Mouse (Mus musculus) E14TG2a.4 (cell line): ENCODE data around the gene Aspa.

Source experiments
- CTCF ChIP-seq: conservative IDR thresholded peaks from 2 replicates; pipeline ENCODE4 v1.5.1; 2014; ENCODE audit warnings: low read length
- NANOG ChIP-seq: IDR thresholded peaks from 2 replicates; pipeline ENCODE4 v1.6.1; 2014; ENCODE audit warnings: borderline replicate concordance, low read length, mixed read lengths
- POU5F1 ChIP-seq: IDR thresholded peaks from 2 replicates; pipeline ENCODE4 v1.6.1; 2014; ENCODE audit warnings: low read length, borderline replicate concordance

DNA sequence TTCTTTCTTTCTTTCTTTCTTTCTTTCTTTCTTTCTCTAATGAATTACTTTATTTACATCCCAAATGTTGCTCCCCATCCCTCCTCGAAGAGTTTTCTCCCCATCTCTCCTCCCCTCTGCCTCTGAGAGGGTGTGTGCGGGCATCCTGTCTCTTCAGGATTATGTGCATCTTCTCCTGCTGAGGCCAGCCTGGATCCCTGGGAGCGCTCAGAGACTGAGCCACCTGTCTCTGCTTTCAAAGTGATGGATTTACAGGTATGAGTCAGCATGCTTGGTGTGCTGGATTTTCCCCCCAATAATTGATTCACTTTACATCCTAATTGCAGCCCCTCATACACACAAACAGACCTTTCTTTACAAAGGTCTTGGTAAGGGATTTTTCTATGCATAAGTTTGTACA, 13.4 kb downstream of the Aspa start:
- TF ChIP-seq CTCF (no peak), NANOG (no peak), POU5F1 (no peak)
